Mouse (Mus musculus): ENCODE measurements around the gene Rab25. TPM values are rescaled to one million over a fixed set of nuclear protein-coding genes. Genes with fewer than 3 reads are reported as not detected.

Gene Rab25
- 90.9 and 91.9 TPM in 2 replicates for polyA plus RNA-seq (2015; fragmentation: Nextera tagmentation; extraction: Ambion mirVana)

GRCm38 (mm10) chr3:88548180-88548917 lies at the start of gene Rab25:
Gene Rab25, minus strand, starts transcription at chr3:88548300.

GRCm38 (mm10) chr3:88575540-88575939 lies 27.4 kb upstream of the Rab25 start, which contains the start of gene Ssr2:
Gene Ssr2, plus strand, starts transcription at chr3:88575876.

DNA sequence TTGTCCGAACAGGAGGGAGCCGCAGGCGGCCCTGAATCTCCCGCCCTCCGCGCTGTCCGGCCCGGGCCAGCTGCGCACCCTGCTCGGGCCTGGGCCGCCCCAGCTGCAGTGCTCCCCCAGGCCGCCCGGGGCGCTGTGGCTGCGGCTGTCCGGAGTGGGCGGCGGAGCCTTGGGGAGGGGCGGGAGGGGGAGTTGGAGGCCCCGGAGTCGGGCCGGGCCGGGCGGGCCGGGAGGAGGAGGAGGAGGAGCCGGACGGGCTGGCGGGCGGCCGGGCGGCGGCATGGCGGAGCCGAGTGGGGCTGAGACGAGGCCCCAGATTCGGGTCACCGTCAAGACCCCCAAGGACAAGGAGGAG lies 5.4 kb upstream of the Rab25 start, which contains the start of gene Ubqln4:
Ubqln4 (plus strand) TSS at position 234 of the 355 bp plus-strand sequence.

GRCm38 (mm10) chr3:88552676-88553524 lies 4.8 kb upstream of the Rab25 start, which contains the start of gene Lamtor2:
Gene Lamtor2, minus strand, starts transcription at chr3:88553074.

DNA sequence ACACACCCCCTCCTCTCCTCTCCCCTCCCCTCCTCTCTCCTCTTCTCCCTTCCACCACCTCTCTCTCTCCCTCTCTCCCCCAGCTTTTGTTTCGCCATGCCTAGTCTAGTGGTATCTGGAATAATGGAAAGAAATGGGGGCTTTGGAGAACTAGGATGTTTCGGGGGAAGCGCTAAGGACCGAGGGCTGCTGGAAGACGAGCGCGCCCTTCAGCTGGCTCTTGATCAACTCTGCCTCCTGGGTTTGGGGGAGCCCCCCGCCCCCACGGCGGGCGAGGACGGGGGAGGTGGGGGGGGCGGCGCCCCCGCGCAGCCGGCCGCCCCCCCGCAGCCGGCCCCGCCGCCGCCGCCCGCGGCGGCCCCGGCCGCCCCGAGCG lies 15.8 kb downstream of the Rab25 start, which contains the start of gene Mex3a:
Mex3a (plus strand) TSS at position 97 of the 376 bp plus-strand sequence.

DNA sequence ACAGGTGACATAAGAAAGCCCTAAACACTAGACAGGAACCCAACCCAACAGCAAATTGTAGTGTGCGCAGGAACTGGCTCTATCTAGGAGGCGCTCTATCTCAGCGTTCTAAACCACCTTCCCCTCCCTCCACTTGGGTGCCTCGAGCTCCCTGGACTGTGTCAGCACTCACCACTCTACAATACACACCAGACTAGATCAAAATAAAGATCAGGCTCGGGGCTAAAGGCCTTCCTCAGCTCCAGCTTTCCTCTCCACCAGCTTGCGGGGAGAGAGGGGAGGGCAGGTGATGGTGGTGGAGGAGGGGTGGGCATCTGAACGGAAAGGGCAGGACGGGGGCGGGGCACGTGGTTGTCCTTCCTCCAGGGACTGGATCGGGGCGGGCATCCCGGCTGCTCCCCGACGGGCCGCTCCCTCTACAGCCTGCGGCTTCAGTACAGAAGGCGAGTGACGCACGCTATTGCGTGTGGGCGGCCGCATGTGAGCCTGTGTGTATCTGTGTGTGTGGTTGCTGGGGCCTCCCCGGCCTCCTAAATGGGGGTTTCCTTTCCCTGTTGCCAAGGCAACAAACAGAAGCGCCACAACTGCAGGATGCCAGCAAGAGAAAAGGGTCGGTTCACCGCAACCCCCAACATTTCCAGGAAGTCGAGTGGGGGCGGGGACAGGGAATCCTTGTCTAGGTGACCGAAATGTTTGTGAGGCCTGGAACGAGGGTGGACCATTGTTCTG lies 38.2 kb downstream of the Rab25 start, which contains the start of gene Lmna:
Lmna (minus strand) TSS at position 265 of the 729 bp plus-strand sequence.

MicroRNAs within 50 kb of the gene (microRNA counts, 519-probe panel; counts per million panel counts)
- microRNA mmu-miR-1905 = not detected

Small RNAs within 50 kb of the gene (microRNA-seq; reads per million reads assigned to microRNA genes)
- gene Mir1905 = not detected

Other genes starting within 250 kb of the Rab25 start
- gene Glmp, start 223.3 kb downstream of the Rab25 start, polyA plus RNA-seq (2015; fragmentation: Nextera tagmentation; extraction: Ambion mirVana) = 157 and 169 TPM in 2 replicates
- 29.9 and 30.1 TPM in 2 replicates for gene Tmem79, start 212.2 kb downstream of the Rab25 start, polyA plus RNA-seq (2015; fragmentation: Nextera tagmentation; extraction: Ambion mirVana)
- 25.6 and 28.1 TPM in 2 replicates for gene Smg5, start 212.0 kb downstream of the Rab25 start, polyA plus RNA-seq (2015; fragmentation: Nextera tagmentation; extraction: Ambion mirVana)
- gene Paqr6, start 183.7 kb downstream of the Rab25 start, polyA plus RNA-seq (2015; fragmentation: Nextera tagmentation; extraction: Ambion mirVana) = 45.2 and 47.2 TPM in 2 replicates
- 1.2 and 1.5 TPM in 2 replicates for gene Bglap3, start 175.6 kb downstream of the Rab25 start, polyA plus RNA-seq (2015; fragmentation: Nextera tagmentation; extraction: Ambion mirVana)
- gene Bglap2, start 169.6 kb downstream of the Rab25 start, polyA plus RNA-seq (2015; fragmentation: Nextera tagmentation; extraction: Ambion mirVana) = 4.9 and 8.9 TPM in 2 replicates
- gene Bglap, start 163.8 kb downstream of the Rab25 start, polyA plus RNA-seq (2015; fragmentation: Nextera tagmentation; extraction: Ambion mirVana) = 0.49 TPM in 1 of 2 replicates, not detected in the other
- 45.0 and 46.8 TPM in 2 replicates for gene Pmf1, start 138.0 kb downstream of the Rab25 start, polyA plus RNA-seq (2015; fragmentation: Nextera tagmentation; extraction: Ambion mirVana)
- gene Slc25a44, start 123.2 kb downstream of the Rab25 start, polyA plus RNA-seq (2015; fragmentation: Nextera tagmentation; extraction: Ambion mirVana) = 10.1 TPM in 2 replicates
- gene Sema4a, start 87.1 kb downstream of the Rab25 start, polyA plus RNA-seq (2015; fragmentation: Nextera tagmentation; extraction: Ambion mirVana) = 17.7 and 20.0 TPM in 2 replicates
- gene Lmna, start 38.3 kb downstream of the Rab25 start, polyA plus RNA-seq (2015; fragmentation: Nextera tagmentation; extraction: Ambion mirVana) = 294 and 327 TPM in 2 replicates
- 2.1 TPM in 2 replicates for gene Mex3a, start 15.9 kb downstream of the Rab25 start, polyA plus RNA-seq (2015; fragmentation: Nextera tagmentation; extraction: Ambion mirVana)
- 127 and 138 TPM in 2 replicates for gene Lamtor2, start 4.8 kb upstream of the Rab25 start, polyA plus RNA-seq (2015; fragmentation: Nextera tagmentation; extraction: Ambion mirVana)
- 14.4 and 16.4 TPM in 2 replicates for gene Ubqln4, start 5.5 kb upstream of the Rab25 start, polyA plus RNA-seq (2015; fragmentation: Nextera tagmentation; extraction: Ambion mirVana)
- gene Ssr2, start 27.6 kb upstream of the Rab25 start, polyA plus RNA-seq (2015; fragmentation: Nextera tagmentation; extraction: Ambion mirVana) = 191 and 192 TPM in 2 replicates
- gene Arhgef2, start 57.7 kb upstream of the Rab25 start, polyA plus RNA-seq (2015; fragmentation: Nextera tagmentation; extraction: Ambion mirVana) = 30.4 and 30.5 TPM in 2 replicates
- gene Rxfp4, start 104.8 kb upstream of the Rab25 start, polyA plus RNA-seq (2015; fragmentation: Nextera tagmentation; extraction: Ambion mirVana) = not detected in 2 replicates
- 36.9 and 43.8 TPM in 2 replicates for gene Khdc4, start 137.5 kb upstream of the Rab25 start, polyA plus RNA-seq (2015; fragmentation: Nextera tagmentation; extraction: Ambion mirVana)
- 71.1 and 85.1 TPM in 2 replicates for gene Rit1, start 168.5 kb upstream of the Rab25 start, polyA plus RNA-seq (2015; fragmentation: Nextera tagmentation; extraction: Ambion mirVana)
- gene Syt11, start 226.9 kb upstream of the Rab25 start, polyA plus RNA-seq (2015; fragmentation: Nextera tagmentation; extraction: Ambion mirVana) = 3.7 and 4.0 TPM in 2 replicates